In genomic region chr2:32201527-32201926, GRCm38 (mm10) we compare ENCODE assay signal across 11 mouse cellular contexts. TPM values are rescaled to one million over a fixed set of nuclear protein-coding genes. Genes with fewer than 3 reads are reported as not detected.
A peak's percentile ranks its signal among the peaks of the same experiment; 100 is the strongest.
DNase-seq lines count a peak whose midpoint lies in the region; ATAC-seq and TF ChIP-seq lines count a peak whose summit lies in the region.
"Had no signal": no experiment of that assay in that cellular context is flagged by ENCODE, and none has a peak within 500 bp of the region (broad histone marks: within the 10 kb centered on the region; RNA-seq: fewer than 3 reads in every experiment).

No protein-coding gene starts in this region.

- 69% methylated on average over 7 of the region's 7 CpGs for WGBS in kidney, adult 2 months
- WGBS in hindbrain, embryonic 16.5 days: 37% methylated on average over 7 of the region's 7 CpGs
- WGBS in liver, postnatal 0 days (ENCODE audit: insufficient replicate concordance): 83% methylated on average over 7 of the region's 7 CpGs

- peaks cover 3% of the 10 kb centered on the region; the same call in 1 of the 2 replicates for H3K36me3 ChIP-seq in kidney, adult 2 months (ENCODE audit: control insufficient read depth, insufficient read depth, low read length)
- H3K36me3 ChIP-seq in hindbrain, embryonic 16.5 days (ENCODE audit: control insufficient read depth, insufficient read depth, low read length): peaks cover 59% of the 10 kb centered on the region
- H3K36me3 ChIP-seq in liver, postnatal 0 days (replicated peaks; ENCODE audit: insufficient read depth, low read length): peaks cover 91% of the 10 kb centered on the region

- peak; percentile 81 for ATAC-seq in hindbrain, embryonic 16.5 days
- no peak for ATAC-seq in liver, postnatal 0 days
- ATAC-seq in monocyte, adult 5-6 weeks (replicated peaks; ENCODE audit: insufficient number of reproducible peaks, low FRiP score, low TSS enrichment, poor library complexity, severe bottlenecking): no peak

- no peak for TF ChIP-seq EP300 in liver, postnatal 0 days (IDR thresholded peaks at IDR 0.05; ENCODE audit: low read depth)

- H3K4me1 ChIP-seq in kidney, adult 2 months (ENCODE audit: control insufficient read depth, insufficient read depth, low read length): no peaks in the 10 kb centered on the region
- no peaks in the 10 kb centered on the region for H3K4me1 ChIP-seq in hindbrain, embryonic 16.5 days (ENCODE audit: control insufficient read depth, insufficient read depth, low read depth, low read length)
- H3K4me1 ChIP-seq in liver, postnatal 0 days (ENCODE audit: insufficient read depth): no peaks in the 10 kb centered on the region
- H3K4me1 ChIP-seq: limb, embryonic 15.5 days had no signal

- H3K9ac ChIP-seq in hindbrain, embryonic 16.5 days (ENCODE audit: low read depth, low read length): no peak overlapping the region
- H3K9ac ChIP-seq in liver, postnatal 0 days (replicated peaks): no peak overlapping the region
- H3K9ac ChIP-seq: limb, embryonic 15.5 days had no signal

- H3K27ac ChIP-seq in kidney, adult 2 months (ENCODE audit: insufficient read depth, low read depth, low read length): no peak overlapping the region
- H3K27ac ChIP-seq in hindbrain, embryonic 16.5 days (ENCODE audit: low read depth, low read length): no peak overlapping the region
- H3K27ac ChIP-seq in liver, postnatal 0 days (ENCODE audit: low read depth): no peak overlapping the region
- H3K27ac ChIP-seq: limb, embryonic 15.5 days had no signal

- no peak for TF ChIP-seq CTCF in kidney, adult 2 months (conservative IDR thresholded peaks at IDR 0.05; ENCODE audit: insufficient read depth, insufficient read length, low read depth, low read length)
- no peak for TF ChIP-seq CTCF in liver, postnatal 0 days (IDR thresholded peaks at IDR 0.05; ENCODE audit: low read depth)

- TF ChIP-seq POLR2A in kidney, adult 2 months (IDR thresholded peaks at IDR 0.05; ENCODE audit: low read depth, low read length): no peak

- no peak overlapping the region for H3K4me2 ChIP-seq in hindbrain, embryonic 16.5 days (ENCODE audit: low read length)
- H3K4me2 ChIP-seq in liver, postnatal 0 days (ENCODE audit: low read depth, low read length): no peak overlapping the region
- H3K4me2 ChIP-seq: heart, embryonic 11.5 days; limb, embryonic 15.5 days had no signal

- H3K4me3 ChIP-seq in kidney, adult 2 months (ENCODE audit: insufficient read depth, low read depth, low read length): no peak overlapping the region
- H3K4me3 ChIP-seq in hindbrain, embryonic 16.5 days (ENCODE audit: low read length): no peak overlapping the region
- H3K4me3 ChIP-seq in liver, postnatal 0 days (ENCODE audit: low read depth, low read length): no peak overlapping the region
- H3K4me3 ChIP-seq: limb, embryonic 15.5 days had no signal

- peak; percentile 29 for DNase-seq in kidney, postnatal 14 days
- DNase-seq in kidney, adult 2 months: no peak
- DNase-seq in NIH3T3 (ENCODE audit: low read depth): peak; percentile 88
- DNase-seq in brain, embryonic 18.5 days (ENCODE audit: low read depth, low spot score): peak; percentile 30
- DNase-seq in spleen, postnatal 36 days (ENCODE audit: low spot score in 2 of 2): no peak
- no peak for DNase-seq in liver, postnatal 0 days
- DNase-seq: thymus, postnatal 4 days had no signal

- no peaks in the 10 kb centered on the region for H3K27me3 ChIP-seq in kidney, adult 2 months (replicated peaks; ENCODE audit: control insufficient read depth, insufficient read depth, low read length)
- H3K27me3 ChIP-seq in hindbrain, embryonic 16.5 days (replicated peaks; ENCODE audit: control insufficient read depth, insufficient read depth, low read length): no peaks in the 10 kb centered on the region
- no peaks in the 10 kb centered on the region for H3K27me3 ChIP-seq in liver, postnatal 0 days (ENCODE audit: insufficient read depth, low read length)
- H3K27me3 ChIP-seq: limb, embryonic 15.5 days had no signal

- no peaks in the 10 kb centered on the region for H3K9me3 ChIP-seq in hindbrain, embryonic 16.5 days (ENCODE audit: control insufficient read depth, low read length)
- no peaks in the 10 kb centered on the region for H3K9me3 ChIP-seq in liver, postnatal 0 days (ENCODE audit: low read length)
- H3K9me3 ChIP-seq: limb, embryonic 15.5 days had no signal

RNA-seq across cellular contexts. Expression of gene Pomt1, which starts 34.9 kb away (rescaled TPM):
- polyA plus RNA-seq in kidney, adult 2 months (2012; rRNA removed): 30.2 and 37.2 TPM in 2 replicates
- 32.6 and 34.1 TPM in 2 replicates for polyA plus RNA-seq in hindbrain, embryonic 16.5 days (2015; fragmentation: Nextera tagmentation; extraction: Ambion mirVana)
- 6.3 and 6.4 TPM in 2 replicates for polyA plus RNA-seq in liver, postnatal 0 days (2015; fragmentation: Nextera tagmentation; extraction: Ambion mirVana)
- total RNA-seq in monocyte, adult 5-6 weeks (2017): 3.8 to 10.1 TPM (median 8.4 TPM) in 3 replicates

RNA-seq across cellular contexts. Expression of gene Prrc2b, which starts 50.6 kb away (rescaled TPM):
- polyA plus RNA-seq in kidney, adult 2 months (2012; rRNA removed): 42.5 and 43.5 TPM in 2 replicates
- polyA plus RNA-seq in hindbrain, embryonic 16.5 days (2015; fragmentation: Nextera tagmentation; extraction: Ambion mirVana): 49.7 and 66.2 TPM in 2 replicates
- polyA plus RNA-seq in liver, postnatal 0 days (2015; fragmentation: Nextera tagmentation; extraction: Ambion mirVana): 7.5 and 8.4 TPM in 2 replicates
- total RNA-seq in monocyte, adult 5-6 weeks (2017): 13.3 to 55.4 TPM (median 22.1 TPM) in 3 replicates

RNA-seq across cellular contexts. Expression of gene Uck1, which starts 58.4 kb away (rescaled TPM):
- polyA plus RNA-seq in kidney, adult 2 months (2012; rRNA removed): 134 and 147 TPM in 2 replicates
- polyA plus RNA-seq in hindbrain, embryonic 16.5 days (2015; fragmentation: Nextera tagmentation; extraction: Ambion mirVana): 99.1 and 101 TPM in 2 replicates
- polyA plus RNA-seq in liver, postnatal 0 days (2015; fragmentation: Nextera tagmentation; extraction: Ambion mirVana): 26.9 and 33.3 TPM in 2 replicates
- total RNA-seq in monocyte, adult 5-6 weeks (2017): 23.0 to 35.3 TPM (median 26.8 TPM) in 3 replicates

Comparison
In these comparisons a context has a peak if more than half of its experiments do, and no peak if none do; other contexts are left out.
1. DNase-seq: peak in kidney, postnatal 14 days (single experiment), NIH3T3 (single experiment) and brain, embryonic 18.5 days (single experiment); none in kidney, adult 2 months (single experiment), spleen, postnatal 36 days (0 of 2) and liver, postnatal 0 days (single experiment).